Mouse (Mus musculus) C2C12 (cell line): Measurements from ENCODE around the gene Rnaseh2a.

Source experiments
- CTCF ChIP-seq: IDR thresholded peaks from one replicate; pipeline ENCODE4 v1.5.1; 2011; ENCODE audit not compliant: control insufficient read depth, insufficient read depth, insufficient read length
- MAX ChIP-seq: IDR thresholded peaks from one replicate; pipeline ENCODE4 v1.6.1; 2011; ENCODE audit warnings: mild to moderate bottlenecking, control low read depth

DNA sequence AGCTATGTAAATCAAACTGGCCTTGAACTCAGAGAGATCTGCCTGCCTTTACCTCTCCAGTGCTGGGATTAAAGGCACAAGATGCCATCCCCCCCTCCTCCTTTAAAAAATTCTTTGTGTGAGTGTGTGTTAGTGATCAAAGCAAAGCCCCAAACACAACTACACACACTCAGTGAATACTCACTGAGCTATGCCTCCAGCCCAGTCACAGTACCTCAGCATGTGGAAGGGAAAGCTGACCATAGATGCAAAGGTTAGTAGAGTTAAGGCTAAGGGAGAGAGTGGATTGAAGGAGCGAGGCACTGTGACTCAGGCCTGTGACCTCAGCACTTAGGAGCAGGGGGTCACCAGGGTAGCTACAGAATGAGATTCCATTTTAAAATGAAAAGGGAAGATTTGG is 3.5 kb upstream of the Rnaseh2a start:
- TF ChIP-seq CTCF (no peak), MAX (no peak)
